Mouse (Mus musculus): ENCODE data around the gene Mospd3.

Gene Mospd3

DNA sequence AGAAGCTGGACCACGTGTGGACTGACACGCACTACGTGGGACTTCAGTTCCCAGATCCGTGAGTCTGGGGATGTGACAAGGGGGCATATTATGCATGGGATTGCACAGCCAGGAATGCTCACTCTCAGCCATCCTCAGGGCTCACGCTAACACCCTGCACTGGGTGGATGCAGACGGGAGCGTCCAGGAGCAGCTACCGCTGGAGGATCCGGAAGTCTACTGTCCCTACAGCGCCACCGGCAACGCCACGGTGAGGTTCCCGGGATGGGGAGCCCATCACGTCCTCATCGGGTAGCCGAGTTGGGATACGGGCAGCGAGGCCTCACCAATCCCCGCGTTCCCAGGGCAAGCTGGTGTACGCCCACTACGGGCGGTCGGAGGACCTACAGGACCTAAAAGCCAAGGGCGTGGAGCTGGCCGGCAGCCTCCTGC is 26.4 kb downstream of the Mospd3 start:
- DNase-seq (ENCODE audit: low read depth, low spot score), result no peak

DNA sequence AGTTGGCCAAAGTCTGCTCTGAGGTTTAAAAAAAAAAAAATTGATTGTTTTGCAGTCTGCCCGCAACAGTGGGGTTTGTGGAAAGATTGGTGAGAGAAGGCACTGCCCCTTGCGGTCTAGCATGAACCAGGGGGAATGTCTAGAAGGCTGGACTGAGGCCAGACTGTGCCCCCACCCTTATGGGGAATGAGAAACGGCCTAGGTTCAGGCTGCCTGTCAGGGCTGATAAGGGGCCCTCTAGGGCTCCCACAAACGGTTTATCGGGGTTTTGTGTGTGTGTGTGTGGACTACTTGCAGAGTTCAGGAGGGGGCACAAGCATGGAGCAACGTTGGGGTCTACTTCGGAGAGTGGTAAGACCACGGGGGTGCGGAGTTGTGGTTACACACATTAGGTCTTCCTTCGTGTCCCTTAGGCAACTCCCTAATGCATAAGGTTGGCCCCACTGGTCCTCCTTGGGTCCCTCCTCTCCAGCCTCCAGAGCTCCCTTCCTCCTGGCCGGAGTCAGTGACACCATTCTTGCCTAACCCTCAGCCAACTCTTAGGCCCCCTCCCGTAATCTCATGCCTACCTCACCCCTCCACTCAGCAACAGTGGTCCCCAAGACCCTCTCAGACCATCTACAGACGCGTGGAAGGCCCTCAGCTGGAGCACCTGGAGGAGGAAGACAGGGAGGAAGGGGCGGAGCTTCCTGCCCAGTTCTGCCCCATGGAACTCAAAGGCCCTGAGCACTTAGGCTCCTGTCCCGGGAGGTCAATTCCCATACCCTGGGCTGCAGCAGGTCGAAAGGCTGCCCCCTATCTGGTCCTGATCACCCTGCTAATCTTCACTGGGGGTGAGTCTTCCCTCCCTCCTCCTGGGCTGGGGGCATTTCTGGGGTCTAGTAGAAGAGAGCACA is 29.9 kb downstream of the Mospd3 start:
- no peak for DNase-seq (ENCODE audit: low read depth, low spot score)

DNA sequence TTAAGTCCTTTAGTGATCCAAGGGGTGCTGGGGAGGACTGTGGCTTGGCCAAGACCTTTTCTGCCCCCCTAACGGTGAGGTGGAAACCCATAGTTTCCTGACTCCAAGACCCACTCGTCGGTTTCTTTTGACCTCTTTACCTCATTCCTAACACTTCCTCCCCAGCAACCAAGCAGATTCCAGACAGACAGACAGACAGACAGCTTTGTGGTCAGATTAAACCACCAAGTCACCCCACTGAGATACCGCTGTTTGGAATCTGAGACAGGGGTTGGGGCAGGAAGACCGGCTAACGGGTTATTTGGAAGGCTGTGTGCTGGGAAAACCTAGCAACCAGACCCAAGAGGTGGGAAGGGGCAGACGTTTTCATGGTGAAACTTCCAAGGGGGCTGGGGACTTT is 30.7 kb downstream of the Mospd3 start:
- DNase-seq (ENCODE audit: low read depth, low spot score), result no peak

DNA sequence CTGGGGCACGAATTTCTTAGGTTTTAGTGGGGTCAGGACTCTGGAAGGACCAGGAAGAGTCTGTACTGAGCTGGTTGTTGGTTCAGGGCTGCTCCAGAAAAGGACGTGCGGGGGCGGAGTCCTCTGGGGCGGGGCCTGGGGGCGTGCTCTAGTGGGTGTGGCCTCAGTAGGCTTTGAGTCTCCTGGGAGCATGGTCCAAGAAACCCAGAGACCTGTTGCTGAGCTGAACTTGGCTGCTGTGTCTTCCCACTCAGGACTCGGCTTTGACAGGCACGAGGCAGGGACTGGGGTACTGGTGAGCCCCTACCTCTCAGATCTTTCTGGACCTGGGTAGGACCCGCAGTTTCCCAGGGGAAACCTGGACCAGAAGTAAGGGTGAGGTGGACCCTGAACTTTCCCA is 31.2 kb downstream of the Mospd3 start, which contains the start of gene Tfr2:
Gene Tfr2, plus strand, starts transcription at position 176 of the 400 bp plus-strand sequence.
- peak; percentile 85 for DNase-seq (ENCODE audit: low read depth, low spot score)

DNA sequence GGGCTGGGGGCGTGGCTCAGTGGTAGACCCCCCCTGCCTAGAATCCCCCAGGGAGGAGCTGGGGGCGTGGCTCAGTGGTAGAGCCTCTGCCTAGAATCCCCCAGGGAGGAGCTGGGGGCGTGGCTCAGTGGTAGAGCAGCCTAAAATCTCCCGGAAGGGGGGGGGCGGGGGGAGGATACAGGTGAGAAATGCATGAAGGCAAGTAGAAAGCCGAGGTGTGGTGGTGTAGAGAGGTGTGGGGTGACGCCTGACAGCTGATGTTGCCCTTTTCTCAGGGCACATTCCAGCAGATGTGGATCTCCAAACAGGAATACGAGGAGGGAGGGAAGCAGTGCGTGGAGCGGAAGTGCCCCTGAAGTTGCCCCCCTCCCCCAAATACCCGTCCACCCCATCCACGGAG is 31.8 kb downstream of the Mospd3 start:
- peak; percentile 50 for DNase-seq (ENCODE audit: low read depth, low spot score)

DNA sequence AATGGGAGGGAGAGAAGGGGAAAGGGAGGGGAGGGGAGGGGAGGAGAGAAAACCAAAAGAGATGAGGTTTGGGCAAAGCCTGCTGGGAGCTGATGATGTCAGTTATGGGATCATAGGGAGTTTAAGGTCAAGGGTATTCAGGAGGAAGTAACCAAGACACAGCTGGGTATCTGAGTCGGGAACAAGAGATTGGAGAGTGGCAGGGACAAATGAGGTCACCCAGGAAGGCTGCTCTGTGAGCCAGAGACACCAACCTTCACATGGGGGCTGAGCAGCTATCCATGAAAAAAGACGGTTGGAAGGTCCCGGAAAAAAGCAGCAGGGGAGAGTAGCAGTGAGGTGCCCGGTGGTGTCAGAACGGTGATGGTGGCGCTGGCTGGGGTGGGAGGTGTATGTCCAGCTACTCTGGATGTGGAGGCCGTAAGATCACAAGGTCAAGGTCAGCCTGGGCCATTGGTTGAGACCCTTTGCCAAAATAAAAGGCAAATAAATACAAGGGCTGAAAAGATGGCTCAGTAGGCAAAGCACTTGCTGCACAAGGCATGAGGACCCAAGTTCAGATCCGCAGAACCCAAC is 32.5 kb downstream of the Mospd3 start:
- peak; percentile 58 for DNase-seq (ENCODE audit: low read depth, low spot score)

DNA sequence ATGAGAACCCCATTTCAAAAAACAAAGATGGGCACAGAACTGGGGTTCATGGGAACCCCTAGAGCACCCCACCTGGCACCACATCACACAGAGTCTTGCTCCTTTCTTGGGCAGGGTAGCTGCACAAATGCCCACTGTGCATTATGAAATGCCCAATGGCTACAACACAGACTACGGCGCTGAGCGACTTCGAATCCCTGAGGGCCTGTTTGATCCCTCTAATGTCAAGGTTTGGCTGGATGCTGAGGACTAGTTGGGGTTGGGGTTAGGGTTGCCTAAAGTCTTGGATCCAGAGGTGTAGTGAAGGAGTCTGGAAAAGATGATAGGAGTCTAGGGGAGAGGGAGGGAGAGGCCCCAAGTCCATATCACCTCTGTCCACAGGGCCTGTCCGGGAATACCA is 34.4 kb downstream of the Mospd3 start:
- no peak for DNase-seq (ENCODE audit: low read depth, low spot score)

DNA sequence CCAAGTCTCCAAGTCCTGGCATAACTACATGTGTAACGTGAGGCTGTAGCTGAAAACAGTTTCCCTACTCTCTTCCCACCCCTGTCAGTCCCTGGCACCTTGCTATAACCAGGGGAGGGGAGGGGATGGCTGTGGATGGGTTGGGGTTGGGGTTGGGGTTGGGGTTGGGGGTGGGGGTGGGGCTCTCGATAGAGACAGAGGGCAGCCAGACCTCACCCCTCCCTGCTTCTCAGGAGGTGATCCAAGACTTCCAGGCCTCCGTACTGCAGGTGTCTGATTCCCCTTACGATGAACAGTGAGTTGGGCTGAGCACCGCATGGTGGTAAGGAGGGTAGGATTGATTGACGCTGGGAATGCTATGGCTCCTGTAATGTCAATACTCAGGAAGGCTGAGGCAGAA is 35.1 kb downstream of the Mospd3 start:
- DNase-seq (ENCODE audit: low read depth, low spot score), result no peak

DNA sequence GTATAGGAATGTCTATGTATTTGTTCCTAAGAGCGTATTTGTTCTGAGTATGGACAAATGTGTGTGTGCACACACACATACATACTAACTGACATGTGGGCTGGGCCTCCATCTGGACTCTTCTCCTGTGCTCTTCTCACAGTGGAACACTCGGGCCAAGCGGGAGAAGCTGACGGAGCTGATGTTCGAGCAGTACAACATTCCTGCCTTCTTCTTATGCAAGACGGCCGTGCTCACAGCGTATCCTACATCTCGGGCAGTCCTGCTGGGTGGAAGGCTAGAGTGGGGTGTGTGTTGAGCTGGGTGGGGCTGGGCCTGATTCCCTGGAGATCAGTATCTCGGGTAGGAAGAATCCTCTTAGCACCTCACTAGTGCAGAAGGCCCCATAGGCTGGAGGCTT is 37.9 kb downstream of the Mospd3 start:
- peak; percentile 50 for DNase-seq (ENCODE audit: low read depth, low spot score)

DNA sequence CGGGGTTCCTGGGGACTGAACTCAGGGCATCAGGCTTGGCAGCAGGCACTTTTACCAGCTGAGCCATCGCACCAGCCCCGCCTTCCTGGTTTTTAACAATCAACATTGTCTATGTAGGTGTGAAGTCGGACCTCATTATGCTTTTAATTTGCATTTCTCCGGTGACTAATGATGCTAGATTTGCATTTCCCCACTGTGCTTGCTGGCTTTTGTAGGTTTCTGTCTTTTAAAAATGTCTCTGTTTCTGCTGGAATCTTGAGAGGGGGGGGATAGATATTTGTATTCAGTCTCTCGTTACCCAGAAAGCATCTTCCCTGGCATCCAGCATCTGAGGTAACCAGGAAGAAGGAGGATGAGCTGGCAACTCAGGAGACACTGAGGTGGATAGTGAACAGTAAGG is 39.3 kb downstream of the Mospd3 start:
- DNase-seq (ENCODE audit: low read depth, low spot score), result no peak

DNA sequence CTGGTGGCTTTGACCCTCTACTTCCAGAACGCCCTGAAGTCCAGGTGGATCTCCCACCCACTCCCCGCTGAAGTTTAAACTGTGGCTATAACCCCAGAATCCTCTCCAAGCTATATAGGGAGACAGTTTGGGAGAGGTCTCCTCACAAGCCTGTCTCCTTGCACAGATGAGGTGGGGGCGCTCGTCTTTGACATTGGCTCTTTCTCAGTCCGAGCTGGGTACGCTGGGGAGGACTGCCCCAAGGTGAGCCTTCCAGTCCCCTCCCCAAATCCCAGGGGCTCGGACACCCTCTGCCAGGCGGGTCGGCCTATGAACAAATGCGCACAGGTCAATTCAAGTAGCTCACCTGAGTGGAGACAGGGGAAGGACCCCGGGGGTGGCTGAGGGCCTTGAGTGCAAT is 47.0 kb downstream of the Mospd3 start:
- no peak for DNase-seq (ENCODE audit: low read depth, low spot score)

DNA sequence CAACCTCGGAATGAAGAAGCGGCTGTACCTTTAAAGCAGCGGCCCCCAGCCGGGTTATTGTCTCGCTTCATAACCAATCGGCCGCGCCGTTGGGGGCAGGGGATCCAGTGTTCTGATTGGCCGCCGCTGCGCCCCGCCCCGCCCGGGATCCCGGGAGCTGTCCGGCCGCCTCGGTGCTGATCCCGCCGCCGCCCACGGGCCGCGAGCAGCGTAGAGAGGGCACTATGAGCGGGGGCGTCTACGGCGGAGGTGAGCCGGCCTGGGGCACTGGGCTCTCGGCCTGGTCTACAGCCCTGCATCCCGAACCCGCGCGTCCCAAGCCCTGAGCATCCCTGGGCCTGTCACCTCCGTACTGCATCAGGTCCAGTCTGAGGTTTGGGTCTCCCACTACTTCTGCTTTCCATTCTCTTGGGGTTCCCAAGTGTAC is 47.4 kb downstream of the Mospd3 start, which contains the start of gene Actl6b:
Gene Actl6b, plus strand, starts transcription at position 107 of the 427 bp plus-strand sequence.
- peak; percentile 95 for DNase-seq (ENCODE audit: low read depth, low spot score)

DNA sequence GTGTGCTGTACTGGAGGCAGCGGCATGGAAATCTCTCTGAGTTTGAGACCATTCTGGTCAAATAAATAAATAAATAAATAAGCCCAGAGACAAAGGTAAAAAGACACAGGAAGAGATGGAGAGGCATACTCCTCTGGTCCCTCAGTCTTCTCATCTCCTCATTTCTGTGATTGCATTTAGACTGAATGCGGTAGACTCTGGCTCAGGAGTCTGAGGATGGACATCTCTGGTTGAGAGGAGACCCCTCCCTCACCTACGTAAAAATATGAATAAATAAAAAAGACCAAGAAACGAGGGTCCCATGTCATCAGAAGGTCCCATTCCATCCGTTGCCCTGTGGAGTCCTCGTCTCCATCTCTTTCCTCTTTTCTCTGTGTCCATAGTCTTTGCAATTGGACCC is 47.9 kb downstream of the Mospd3 start:
- no peak for DNase-seq (ENCODE audit: low read depth, low spot score)

DNA sequence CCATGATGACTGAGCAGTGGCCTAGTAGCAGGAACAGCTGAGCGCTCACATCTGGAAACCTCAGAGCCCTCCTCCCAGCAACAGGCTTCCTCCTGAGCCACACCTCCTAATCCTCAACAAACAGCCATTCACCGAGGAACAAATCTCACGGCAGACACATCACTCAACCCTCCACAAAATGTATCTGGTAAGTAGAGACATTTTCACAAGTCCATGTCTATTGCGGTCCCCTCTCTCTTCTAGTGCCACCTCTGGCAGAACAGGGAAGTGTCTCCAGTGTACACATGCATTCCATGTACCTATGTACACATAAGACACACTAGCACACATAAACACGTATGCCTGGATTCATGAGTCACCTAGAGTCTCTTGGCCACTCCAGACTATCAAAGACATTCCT is 49.7 kb downstream of the Mospd3 start:
- peak; percentile 70 for DNase-seq (ENCODE audit: low read depth, low spot score)

DNA sequence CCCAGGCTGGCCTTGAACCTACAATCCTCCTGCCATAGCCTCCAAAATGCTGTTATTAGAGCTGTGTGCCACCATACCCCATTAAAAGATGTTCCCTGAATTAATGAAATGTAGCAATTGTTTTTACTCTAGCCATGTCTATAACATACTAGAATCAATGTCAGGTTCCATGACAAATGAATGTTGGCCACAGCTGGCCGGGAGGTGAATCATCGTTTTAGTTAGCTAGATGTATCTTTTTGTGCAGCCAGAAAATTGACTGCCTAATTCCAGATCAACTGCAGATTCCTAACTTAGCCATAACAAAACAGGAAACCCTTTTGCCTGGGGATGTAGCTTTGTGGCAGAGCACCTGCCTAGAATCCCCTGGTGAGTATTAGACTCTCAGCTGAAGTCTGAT is 51.0 kb downstream of the Mospd3 start:
- no peak for DNase-seq (ENCODE audit: low read depth, low spot score)
